Mouse (Mus musculus) C2C12 (cell line): Measurements from ENCODE around the gene Spata17. TPM values are rescaled to one million over a fixed set of nuclear protein-coding genes. Genes with fewer than 3 reads are reported as not detected.
A peak's percentile ranks its signal among the peaks of the same experiment; 100 is the strongest.

Experiments used
- H3K27me3 ChIP-seq: one replicate; pipeline ENCODE4 v1.6.1; 2011; ENCODE audit not compliant: control insufficient read depth, insufficient read depth, insufficient read length
- H3K36me3 ChIP-seq: one replicate; pipeline ENCODE4 v1.6.1; 2011; ENCODE audit not compliant: control insufficient read depth, insufficient read depth
- H3K4me3 ChIP-seq: one replicate; pipeline ENCODE4 v1.5.1; 2011; ENCODE audit warnings: mild to moderate bottlenecking, control low read depth; ENCODE audit not compliant: poor library complexity, insufficient read depth, severe bottlenecking
- H3K79me2 ChIP-seq: one replicate; pipeline ENCODE4 v1.6.1; 2011; ENCODE audit not compliant: control insufficient read depth, insufficient read depth
- H3K79me3 ChIP-seq: one replicate; pipeline ENCODE4 v1.6.1; 2011; ENCODE audit warnings: low read depth, control low read depth
- H3ac ChIP-seq: one replicate; pipeline ENCODE3; 2011; ENCODE audit warnings: low read depth; ENCODE audit not compliant: control insufficient read depth, insufficient read length
- CEBPB ChIP-seq: IDR thresholded peaks from one replicate; pipeline ENCODE4 v1.6.1; 2011; ENCODE audit warnings: low read depth, mild to moderate bottlenecking, control low read depth, moderate library complexity
- CTCF ChIP-seq: IDR thresholded peaks from one replicate; pipeline ENCODE4 v1.5.1; 2011; ENCODE audit not compliant: control insufficient read depth, insufficient read depth, insufficient read length
- FOSL1 ChIP-seq: IDR thresholded peaks from one replicate; pipeline ENCODE4 v1.8.0; 2011; ENCODE audit warnings: mild to moderate bottlenecking, low read length; ENCODE audit not compliant: poor library complexity, insufficient read depth, severe bottlenecking
- MAX ChIP-seq: IDR thresholded peaks from one replicate; pipeline ENCODE4 v1.6.1; 2011; ENCODE audit warnings: mild to moderate bottlenecking, control low read depth
- MYOD1 ChIP-seq: IDR thresholded peaks from one replicate; pipeline ENCODE4 v1.6.1; 2011; ENCODE audit warnings: low read depth; ENCODE audit not compliant: control insufficient read depth, insufficient read length
- MYOG ChIP-seq: IDR thresholded peaks from one replicate; pipeline ENCODE4 v1.6.1; 2011; ENCODE audit not compliant: control insufficient read depth, insufficient read length; ENCODE audit errors: extremely low read depth
- USF1 ChIP-seq: IDR thresholded peaks from one replicate; pipeline ENCODE4 v1.6.1; 2011; ENCODE audit warnings: low read depth, mild to moderate bottlenecking, control low read depth, moderate library complexity
- polyA plus RNA-seq: library from polyadenylated mRNA; unstranded; fragments of >200 nt; fragmentation: generic; extraction: Trizol; gene quantifications from one replicate; pipeline ENCODE4 v1.2.1, GENCODE M21; 2012; ENCODE audit warnings: missing spikeins

The Spata17 gene
- polyA plus RNA-seq, 1 experiment, result 0.08 TPM

GRCm38 (mm10) chr1:187124967-187125366 is 90.3 kb downstream of the Spata17 start:
- H3ac ChIP-seq, result no peak overlapping the region
- no peaks in the 10 kb centered on the region for H3K36me3 ChIP-seq
- no peak for TF ChIP-seq USF1
- TF ChIP-seq MAX, result no peak
- no peak for TF ChIP-seq CEBPB
- no peak for TF ChIP-seq CTCF
- TF ChIP-seq MYOD1, result no peak
- TF ChIP-seq MYOG, result no peak
- TF ChIP-seq FOSL1, result no peak
- no peaks in the 10 kb centered on the region for H3K79me3 ChIP-seq
- H3K79me2 ChIP-seq, result no peaks in the 10 kb centered on the region
- no peaks in the 10 kb centered on the region for H3K27me3 ChIP-seq
- H3K4me3 ChIP-seq, result no peak overlapping the region

- no peaks in the 10 kb centered on the region for H3K79me3 ChIP-seq
- no peaks in the 10 kb centered on the region for H3K27me3 ChIP-seq
- no peaks in the 10 kb centered on the region for H3K79me2 ChIP-seq
- H3K4me3 ChIP-seq, result no peak overlapping the region
- no peaks in the 10 kb centered on the region for H3K36me3 ChIP-seq
- TF ChIP-seq MYOD1, result no peak
- no peak for TF ChIP-seq MYOG
- TF ChIP-seq USF1, result no peak
- TF ChIP-seq CEBPB, result no peak
- TF ChIP-seq FOSL1, result no peak
- no peak for TF ChIP-seq MAX
- no peak for TF ChIP-seq CTCF
- H3ac ChIP-seq, result no peak overlapping the region
Observed at GRCm38 (mm10) chr1:187119300-187119699, 96.0 kb downstream of the Spata17 start.

GRCm38 (mm10) chr1:187118108-187118507 is 97.2 kb downstream of the Spata17 start:
- Histone ChIP-seq H3K79me2 (no peaks in the 10 kb centered on the region), H3K4me3 (no peak overlapping the region), H3K36me3 (no peaks in the 10 kb centered on the region), H3K79me3 (no peaks in the 10 kb centered on the region), H3ac (no peak overlapping the region), H3K27me3 (no peaks in the 10 kb centered on the region)
- TF ChIP-seq CTCF (no peak), FOSL1 (no peak), MYOG (no peak), MYOD1 (no peak)

- H3K36me3 ChIP-seq, result no peaks in the 10 kb centered on the region
- TF ChIP-seq MYOG (no peak), CEBPB (no peak)
- no peak overlapping the region for H3K4me3 ChIP-seq
- H3K27me3 ChIP-seq, result no peaks in the 10 kb centered on the region
- no peaks in the 10 kb centered on the region for H3K79me2 ChIP-seq
- no peaks in the 10 kb centered on the region for H3K79me3 ChIP-seq
- H3ac ChIP-seq, result no peak overlapping the region
Observed at GRCm38 (mm10) chr1:187113716-187114115, 101.5 kb downstream of the Spata17 start.

- no peak overlapping the region for H3K4me3 ChIP-seq
- TF ChIP-seq CTCF (no peak), MYOG (no peak), MAX (no peak), USF1 (no peak), MYOD1 (no peak)
- H3K79me3 ChIP-seq, result no peaks in the 10 kb centered on the region
- no peak overlapping the region for H3ac ChIP-seq
- H3K79me2 ChIP-seq, result no peaks in the 10 kb centered on the region
- no peaks in the 10 kb centered on the region for H3K36me3 ChIP-seq
- H3K27me3 ChIP-seq, result no peaks in the 10 kb centered on the region
Observed at GRCm38 (mm10) chr1:187102130-187102529, 113.1 kb downstream of the Spata17 start.

- TF ChIP-seq USF1 (no peak), MYOG (no peak), FOSL1 (no peak), CTCF (no peak), MYOD1 (no peak), MAX (no peak), CEBPB (no peak)
- no peaks in the 10 kb centered on the region for H3K36me3 ChIP-seq
- H3K4me3 ChIP-seq, result no peak overlapping the region
- H3K27me3 ChIP-seq, result no peaks in the 10 kb centered on the region
- H3K79me3 ChIP-seq, result no peaks in the 10 kb centered on the region
- no peaks in the 10 kb centered on the region for H3K79me2 ChIP-seq
- H3ac ChIP-seq, result no peak overlapping the region
Observed at GRCm38 (mm10) chr1:187101202-187101601, 114.1 kb downstream of the Spata17 start.

GRCm38 (mm10) chr1:187100624-187101023 is 114.6 kb downstream of the Spata17 start:
- peak; percentile 77 for TF ChIP-seq MYOD1
- no peak for TF ChIP-seq CEBPB
- no peaks in the 10 kb centered on the region for H3K36me3 ChIP-seq
- H3K79me3 ChIP-seq, result no peaks in the 10 kb centered on the region
- H3ac ChIP-seq, result no peak overlapping the region
- no peaks in the 10 kb centered on the region for H3K27me3 ChIP-seq
- H3K79me2 ChIP-seq, result no peaks in the 10 kb centered on the region
- no peak overlapping the region for H3K4me3 ChIP-seq
